Mouse (Mus musculus) myocyte (in vitro differentiated cells): ENCODE data around the gene Ruvbl2. TPM values are rescaled to one million over a fixed set of nuclear protein-coding genes. Genes with fewer than 3 reads are reported as not detected.

Experiments used
- H3K27me3 ChIP-seq: one replicate; pipeline ENCODE4 v1.6.1; 2011; ENCODE audit not compliant: control insufficient read depth, insufficient read depth, insufficient read length
- H3K36me3 ChIP-seq: one replicate; pipeline ENCODE4 v1.6.1; 2011; ENCODE audit not compliant: control insufficient read depth, insufficient read depth
- H3K4me2 ChIP-seq: one replicate; pipeline ENCODE4 v1.6.1; 2011; ENCODE audit warnings: low read depth, control low read depth
- H3K4me3 ChIP-seq: one replicate; pipeline ENCODE4 v1.5.1; 2011; ENCODE audit warnings: mild to moderate bottlenecking, control low read depth, moderate library complexity
- H3K79me2 ChIP-seq: one replicate; pipeline ENCODE4 v1.6.1; 2011; ENCODE audit not compliant: control insufficient read depth, insufficient read depth
- H3ac ChIP-seq: one replicate; pipeline ENCODE4 v1.6.1; 2011; ENCODE audit not compliant: control insufficient read depth, insufficient read length
- CEBPB ChIP-seq: IDR thresholded peaks from 2 replicates; pipeline ENCODE4 v1.6.1; 2011; ENCODE audit warnings: mild to moderate bottlenecking, moderate library complexity; ENCODE audit not compliant: poor library complexity, insufficient read depth, severe bottlenecking
- E2F4 ChIP-seq: IDR thresholded peaks from one replicate; pipeline ENCODE4 v1.6.1; 2011; ENCODE audit warnings: mild to moderate bottlenecking, control low read depth, moderate library complexity; ENCODE audit not compliant: insufficient read depth
- MAX ChIP-seq: IDR thresholded peaks from one replicate; pipeline ENCODE4 v1.6.1; 2011; ENCODE audit warnings: low read depth, mild to moderate bottlenecking, control low read depth
- MYOD1 ChIP-seq, 3 experiments: IDR thresholded peaks; one replicate each; pipeline ENCODE4 v1.6.1; 2011; ENCODE audit warnings: control low read depth in 2 of 3, low read depth in 2 of 3, mild to moderate bottlenecking in 2 of 3, moderate library complexity in 1 of 3; ENCODE audit not compliant: insufficient read length in 2 of 3, control insufficient read depth in 1 of 3
- MYOG ChIP-seq, 3 experiments: IDR thresholded peaks; one replicate each; pipeline ENCODE4 v1.6.1; 2011; ENCODE audit warnings: control low read depth in 2 of 3, low read depth in 2 of 3, mild to moderate bottlenecking in 2 of 3; ENCODE audit not compliant: insufficient read length in 2 of 3, control insufficient read depth in 1 of 3, insufficient read depth in 1 of 3
- POLR2A ChIP-seq: IDR thresholded peaks from one replicate; pipeline ENCODE4 v1.6.1; 2011; ENCODE audit warnings: low read depth, mild to moderate bottlenecking, control low read depth, moderate library complexity; ENCODE audit not compliant: insufficient read length
- POLR2AphosphoS2 ChIP-seq: IDR thresholded peaks from one replicate; pipeline ENCODE4 v1.6.1; 2011; ENCODE audit warnings: low read depth, control low read depth; ENCODE audit not compliant: insufficient read length
- REST ChIP-seq: IDR thresholded peaks from one replicate; pipeline ENCODE4 v1.6.1; 2011; ENCODE audit warnings: mild to moderate bottlenecking, control low read depth, moderate library complexity; ENCODE audit not compliant: insufficient read depth, insufficient read length
- SRF ChIP-seq: IDR thresholded peaks from one replicate; pipeline ENCODE4 v1.6.1; 2011; ENCODE audit warnings: low read depth; ENCODE audit not compliant: control insufficient read depth, insufficient read length
- TCF12 ChIP-seq: IDR thresholded peaks from one replicate; pipeline ENCODE4 v1.6.1; 2011; ENCODE audit warnings: mild to moderate bottlenecking, control low read depth; ENCODE audit not compliant: poor library complexity, insufficient read depth, severe bottlenecking
- TCF3 ChIP-seq: IDR thresholded peaks from one replicate; pipeline ENCODE4 v1.6.1; 2011; ENCODE audit warnings: low read depth, control low read depth; ENCODE audit not compliant: insufficient read length
- USF1 ChIP-seq: IDR thresholded peaks from one replicate; pipeline ENCODE4 v1.6.1; 2011; ENCODE audit warnings: low read depth, mild to moderate bottlenecking, control low read depth, moderate library complexity
- polyA plus RNA-seq: library from polyadenylated mRNA; unstranded; fragments of >200 nt; fragmentation: generic; extraction: Trizol; gene quantifications from one replicate; pipeline ENCODE4 v1.2.1, GENCODE M21; 2012; ENCODE audit warnings: missing spikeins

The Ruvbl2 gene
- polyA plus RNA-seq, 1 experiment, result 118 TPM

DNA sequence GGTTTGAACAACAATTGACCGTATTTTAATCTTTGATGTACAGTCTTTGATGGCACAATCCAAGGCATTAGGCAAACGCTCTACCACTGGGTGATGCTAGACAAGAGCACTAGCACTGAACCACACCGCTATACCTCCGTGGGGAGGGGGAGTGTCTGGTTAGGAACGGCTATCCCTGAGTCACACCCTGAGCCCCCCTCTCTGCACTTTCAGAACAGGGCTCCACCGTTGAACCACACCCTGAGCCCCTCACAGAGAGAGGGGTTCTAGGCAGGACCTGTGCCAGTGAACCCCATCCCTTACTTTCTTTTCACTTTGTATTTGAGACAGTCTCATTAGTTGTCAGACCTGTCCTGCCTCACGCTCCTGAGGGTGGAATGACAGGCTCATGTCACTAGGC lies 29.5 kb downstream of the Ruvbl2 start:
- no peak for TF ChIP-seq CEBPB
- no peak for TF ChIP-seq MYOG (IDR thresholded peaks at IDR 0.05; ENCODE audit: control insufficient read depth in 1 of 3, insufficient read depth in 1 of 3, insufficient read length in 2 of 3, low read depth in 2 of 3)
- no peak for TF ChIP-seq MYOD1 (IDR thresholded peaks at IDR 0.05; ENCODE audit: control insufficient read depth in 1 of 3, insufficient read length in 2 of 3, low read depth in 2 of 3)
- no peak for TF ChIP-seq USF1
- TF ChIP-seq TCF3, result no peak
- TF ChIP-seq REST, result no peak
- TF ChIP-seq E2F4, result no peak
- no peak for TF ChIP-seq POLR2A
- TF ChIP-seq TCF12, result no peak
- no peak for TF ChIP-seq MAX
- no peak for TF ChIP-seq SRF
- no peak for TF ChIP-seq POLR2AphosphoS2
- Histone ChIP-seq H3K4me2 (no peak overlapping the region), H3K79me2 (no peaks in the 10 kb centered on the region), H3K4me3 (no peak overlapping the region), H3K27me3 (peaks cover 26% of the 10 kb centered on the region), H3ac (no peak overlapping the region), H3K36me3 (no peaks in the 10 kb centered on the region)

DNA sequence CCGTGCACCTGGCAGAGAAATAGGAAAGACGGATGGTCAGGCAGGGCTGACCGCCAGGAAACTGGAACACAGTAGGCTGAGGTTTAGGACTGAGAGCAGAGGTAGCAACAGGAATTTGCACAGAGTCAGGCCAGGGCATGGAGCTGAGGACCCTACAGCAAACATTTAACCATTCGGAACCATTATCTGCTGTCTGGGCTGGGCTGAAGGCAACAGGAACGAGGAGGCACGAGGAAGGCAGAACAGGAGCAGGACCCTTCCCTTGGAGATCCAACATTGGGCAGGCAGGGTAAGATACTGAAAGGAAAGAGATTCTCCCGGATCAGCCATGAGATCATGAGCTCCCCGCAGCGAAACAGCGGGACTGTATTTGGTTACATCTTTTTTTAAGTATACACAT lies 30.1 kb downstream of the Ruvbl2 start:
- Histone ChIP-seq H3K79me2 (no peaks in the 10 kb centered on the region), H3K27me3 (peaks cover 26% of the 10 kb centered on the region)

DNA sequence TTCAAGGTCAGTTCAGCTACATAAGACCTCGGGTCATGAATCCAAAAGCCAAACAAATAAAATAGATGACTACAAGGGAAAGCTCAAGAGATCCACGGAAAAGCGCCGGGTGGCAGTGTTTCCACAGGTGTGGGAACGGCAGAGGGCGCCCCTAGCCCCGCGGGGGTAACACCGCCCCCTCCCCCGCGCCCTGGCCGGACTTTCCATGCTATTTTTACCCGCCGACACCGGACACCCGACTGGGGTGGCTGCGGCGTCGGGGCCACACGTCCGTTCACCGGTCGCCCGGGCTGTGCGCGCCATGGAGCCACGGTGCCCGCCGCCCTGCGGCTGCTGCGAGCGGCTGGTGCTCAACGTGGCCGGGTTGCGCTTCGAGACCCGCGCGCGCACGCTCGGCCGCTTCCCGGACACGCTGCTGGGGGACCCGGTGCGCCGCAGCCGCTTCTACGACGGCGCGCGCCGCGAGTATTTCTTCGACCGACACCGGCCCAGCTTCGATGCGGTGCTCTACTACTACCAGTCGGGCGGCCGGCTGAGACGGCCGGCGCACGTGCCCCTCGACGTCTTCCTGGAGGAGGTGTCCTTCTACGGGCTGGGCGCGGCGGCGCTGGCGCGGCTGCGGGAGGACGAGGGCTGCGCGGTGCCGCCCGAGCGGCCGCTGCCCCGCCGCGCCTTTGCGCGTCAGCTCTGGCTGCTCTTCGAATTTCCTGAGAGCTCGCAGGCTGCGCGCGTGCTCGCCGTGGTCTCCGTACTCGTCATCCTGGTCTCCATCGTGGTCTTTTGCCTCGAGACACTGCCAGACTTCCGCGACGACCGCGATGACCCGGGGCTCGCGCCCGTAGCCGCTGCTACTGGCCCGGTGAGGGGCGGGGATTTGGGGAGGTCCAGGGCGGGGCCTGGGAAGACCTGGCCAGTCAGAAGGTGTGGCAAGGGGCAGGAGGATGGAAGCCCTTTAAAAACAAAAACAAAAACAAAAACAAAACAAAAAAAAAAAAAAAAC lies 31.4 kb downstream of the Ruvbl2 start:
- Histone ChIP-seq H3K79me2 (no peaks in the 10 kb centered on the region), H3K4me2 (peak overlapping the region; percentile 67), H3ac (no peak overlapping the region), H3K36me3 (no peaks in the 10 kb centered on the region), H3K4me3 (no peak overlapping the region), H3K27me3 (peaks cover 26% of the 10 kb centered on the region)
- TF ChIP-seq MYOD1 (IDR thresholded peaks at IDR 0.05; ENCODE audit: control insufficient read depth in 1 of 3, insufficient read length in 2 of 3, low read depth in 2 of 3) (peak in 1 of 3 experiments; percentile 7), E2F4 (no peak), POLR2A (peak; percentile 24)

More for the DNA sequence above, 30.1 kb downstream of the Ruvbl2 start:
- no peak overlapping the region for H3K4me2 ChIP-seq
- TF ChIP-seq MYOG (IDR thresholded peaks at IDR 0.05; ENCODE audit: control insufficient read depth in 1 of 3, insufficient read depth in 1 of 3, insufficient read length in 2 of 3, low read depth in 2 of 3) (no peak), REST (no peak), CEBPB (no peak), USF1 (no peak), TCF12 (no peak), POLR2A (no peak), TCF3 (no peak), MYOD1 (IDR thresholded peaks at IDR 0.05; ENCODE audit: control insufficient read depth in 1 of 3, insufficient read length in 2 of 3, low read depth in 2 of 3) (no peak), SRF (no peak), POLR2AphosphoS2 (no peak), E2F4 (no peak), MAX (no peak)
- H3ac ChIP-seq, result no peak overlapping the region
- no peak overlapping the region for H3K4me3 ChIP-seq
- H3K36me3 ChIP-seq, result no peaks in the 10 kb centered on the region

DNA sequence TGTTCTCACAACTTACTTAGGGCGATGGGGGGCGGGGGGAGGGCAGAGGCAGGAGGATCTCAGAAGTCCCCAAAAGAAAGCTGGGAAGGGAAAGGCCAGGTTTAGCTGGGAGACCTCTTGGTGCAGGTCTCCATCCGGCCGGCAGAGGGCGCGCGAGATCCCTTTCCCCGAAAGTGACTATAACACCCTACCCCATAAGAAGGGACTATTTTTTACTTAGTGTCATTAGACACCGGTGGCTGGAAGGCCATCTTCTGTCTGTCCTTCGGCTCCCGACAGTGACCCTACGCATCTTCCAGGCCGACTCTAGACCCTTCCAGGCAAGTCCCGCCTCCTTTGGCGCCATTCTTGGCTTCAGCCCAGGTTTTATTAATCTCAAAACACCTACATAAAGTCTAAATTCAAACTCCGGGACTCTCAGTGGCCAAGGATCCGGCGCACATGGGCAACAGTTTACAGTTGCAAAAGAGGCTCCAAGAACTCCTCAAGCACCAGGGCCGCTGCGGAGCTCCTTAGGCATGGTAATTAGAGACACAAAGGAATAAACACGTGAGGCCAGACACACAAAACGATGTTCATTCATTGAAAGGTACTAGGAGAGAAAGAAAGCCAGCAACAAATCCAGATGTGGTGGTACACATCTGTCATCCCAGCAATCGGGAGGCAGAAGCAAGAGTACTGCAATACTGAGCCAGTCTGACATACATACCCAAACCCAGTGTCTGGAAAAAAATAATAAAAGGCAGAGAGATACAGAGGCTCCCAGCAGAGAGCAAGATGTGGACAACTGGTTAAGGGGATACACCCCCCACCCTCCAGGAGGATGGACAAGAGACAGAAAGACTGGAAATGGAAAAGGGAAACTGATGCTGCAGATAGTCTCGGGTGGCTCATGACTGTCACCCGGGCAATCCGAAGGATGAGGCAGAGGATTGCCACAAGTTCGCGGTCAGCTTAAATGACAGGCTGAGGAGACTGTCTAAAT lies 32.5 kb downstream of the Ruvbl2 start, which contains the start of gene Kcna7:
TSS of gene Kcna7 (plus strand) at position 563 of the 985 bp plus-strand sequence.
- Histone ChIP-seq H3K27me3 (peaks cover 21% of the 10 kb centered on the region), H3K4me2 (peak within 1 kb of the TSS; percentile 67), H3ac (no peak within 1 kb of the TSS), H3K79me2 (no peaks in the 10 kb centered on the region), H3K4me3 (peak within 1 kb of the TSS; percentile 6), H3K36me3 (no peaks in the 10 kb centered on the region)
- TF ChIP-seq E2F4 (no peak), SRF (no peak), USF1 (no peak), REST (no peak), MYOG (IDR thresholded peaks at IDR 0.05; ENCODE audit: control insufficient read depth in 1 of 3, insufficient read depth in 1 of 3, insufficient read length in 2 of 3, low read depth in 2 of 3) (no peak), MYOD1 (IDR thresholded peaks at IDR 0.05; ENCODE audit: control insufficient read depth in 1 of 3, insufficient read length in 2 of 3, low read depth in 2 of 3) (no peak)
